Mouse (Mus musculus): Measurements from ENCODE around the gene Cdk13.

- no peak for TF ChIP-seq POLR2A (IDR thresholded peaks at IDR 0.05; ENCODE audit: insufficient read depth, low read depth, low read length)
- TF ChIP-seq CTCF (IDR thresholded peaks at IDR 0.05; ENCODE audit: insufficient read depth, low read depth, low read length): no peak
Measured at GRCm38 (mm10) chr13:17691436-17691835, 113.5 kb downstream of the Cdk13 start.
